Mouse (Mus musculus) neural tube, embryonic 15.5 days (tissue): ENCODE data around the gene Armc9. TPM values are rescaled to one million over a fixed set of nuclear protein-coding genes. Genes with fewer than 3 reads are reported as not detected.

Experiments
- ATAC-seq: fragments of 200-750 bp; cut with Nextera tagmentation; 2 replicates; pipeline ENCODE4 v1.8.0; 2017; ENCODE audit warnings: mild to moderate bottlenecking, moderate TSS enrichment, moderate library complexity; ENCODE audit not compliant: low FRiP score
- H3K27ac ChIP-seq: fragments of 300-500 bp; sonication (generic); replicated peaks from 2 replicates; pipeline ENCODE4 v1.5.1; 2015; ENCODE audit warnings: mild to moderate bottlenecking, inconsistent platforms
- H3K27me3 ChIP-seq: fragments of 300-500 bp; sonication (generic); replicated peaks from 2 replicates; pipeline ENCODE4 v1.6.1; 2015; ENCODE audit warnings: inconsistent platforms
- H3K36me3 ChIP-seq: fragments of 300-500 bp; sonication (generic); 2 replicates; pipeline ENCODE4 v1.6.1; 2015; ENCODE audit warnings: inconsistent platforms
- H3K4me1 ChIP-seq: fragments of 300-500 bp; sonication (generic); 2 replicates; pipeline ENCODE4 v1.6.1; 2015; ENCODE audit warnings: inconsistent platforms
- H3K4me2 ChIP-seq: fragments of 300-500 bp; sonication (generic); 2 replicates; pipeline ENCODE4 v1.6.1; 2015; ENCODE audit warnings: inconsistent platforms, mild to moderate bottlenecking, moderate library complexity
- H3K4me3 ChIP-seq: fragments of 300-500 bp; sonication (generic); replicated peaks from 2 replicates; pipeline ENCODE4 v1.5.1; 2015; ENCODE audit warnings: mild to moderate bottlenecking, inconsistent platforms
- H3K9ac ChIP-seq: fragments of 300-500 bp; sonication (generic); replicated peaks from 2 replicates; pipeline ENCODE4 v1.6.1; 2015; ENCODE audit warnings: mild to moderate bottlenecking, inconsistent platforms
- H3K9me3 ChIP-seq: fragments of 300-500 bp; sonication (generic); replicated peaks from 2 replicates; pipeline ENCODE4 v1.6.1; 2016; ENCODE audit warnings: inconsistent platforms
- WGBS: fragments of 180-500 bp; shearing (Covaris S2); methylation state at CpG from one replicate; pipeline ENCODE4 v1.1.7; 2015; ENCODE audit warnings: mixed read lengths; 5-methylcytosine and 5-hydroxymethylcytosine counted together
- polyA plus RNA-seq: library from polyadenylated mRNA; unstranded; fragments of >200 nt; fragmentation: Nextera tagmentation; extraction: Ambion mirVana; gene quantifications from 2 replicates; pipeline ENCODE4 v1.2.1, GENCODE M21; 2015

Gene Armc9
- polyA plus RNA-seq, 1 experiment from 2014 or later = 35.5 TPM

DNA sequence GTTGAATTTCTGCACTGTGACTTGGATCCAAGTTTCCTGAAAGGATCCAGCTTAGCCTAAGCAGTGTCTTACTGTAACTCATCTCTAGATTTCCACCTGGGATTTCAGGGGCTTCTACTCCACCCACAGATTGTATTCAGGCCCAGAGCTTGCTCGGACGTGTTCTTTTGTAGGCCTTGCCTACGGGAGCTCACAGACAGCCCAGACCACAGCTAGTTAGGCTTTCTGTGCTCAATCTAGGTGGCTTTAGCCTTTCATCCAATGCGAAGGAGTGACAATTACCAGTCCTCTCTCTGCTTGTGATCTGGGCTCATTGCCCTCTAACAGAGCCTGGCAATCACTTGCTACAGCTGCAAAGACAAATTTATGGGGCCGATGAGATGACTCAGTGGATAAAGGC, 8.3 kb upstream of the Armc9 start:
- no peak overlapping the region for H3K27ac ChIP-seq
- 75% methylated on average over 5 of the region's 5 CpGs for WGBS
- H3K27me3 ChIP-seq = no peaks in the 10 kb centered on the region
- H3K9ac ChIP-seq = no peak overlapping the region
- no peak for ATAC-seq
- H3K9me3 ChIP-seq = no peaks in the 10 kb centered on the region
- no peak overlapping the region for H3K4me3 ChIP-seq
- H3K36me3 ChIP-seq = peaks cover 11% of the 10 kb centered on the region; the same call in 1 of the 2 replicates
- no peaks in the 10 kb centered on the region for H3K4me1 ChIP-seq
- H3K4me2 ChIP-seq = no peak overlapping the region

DNA sequence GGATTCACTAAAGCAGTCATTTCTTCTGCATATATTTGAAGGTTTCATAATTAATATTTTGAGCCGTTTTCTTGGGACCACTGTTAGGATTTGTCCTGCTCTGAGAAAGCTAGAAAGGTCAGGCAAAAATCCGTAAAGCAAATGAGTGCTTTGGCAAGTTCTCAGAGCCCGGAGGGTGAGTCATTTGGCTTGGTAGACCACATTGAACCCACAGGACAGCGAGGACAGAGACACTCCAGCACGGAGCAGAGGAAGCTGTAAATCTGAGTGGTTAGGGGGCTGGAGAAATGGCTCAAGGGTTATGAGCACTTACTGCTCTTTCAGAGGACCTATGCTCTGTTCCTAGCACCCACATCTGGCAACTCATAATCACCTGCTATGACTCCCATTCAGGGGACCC, 7.0 kb upstream of the Armc9 start:
- Histone ChIP-seq H3K9me3 (no peaks in the 10 kb centered on the region), H3K9ac (no peak overlapping the region), H3K27me3 (no peaks in the 10 kb centered on the region), H3K36me3 (0 out of 2 replicates have a peak, but pooled peaks cover 5% of the 10 kb centered on the region), H3K4me1 (no peaks in the 10 kb centered on the region), H3K27ac (no peak overlapping the region), H3K4me2 (no peak overlapping the region), H3K4me3 (no peak overlapping the region)
- 82% methylated on average over 5 of the region's 5 CpGs for WGBS
- no peak for ATAC-seq

DNA sequence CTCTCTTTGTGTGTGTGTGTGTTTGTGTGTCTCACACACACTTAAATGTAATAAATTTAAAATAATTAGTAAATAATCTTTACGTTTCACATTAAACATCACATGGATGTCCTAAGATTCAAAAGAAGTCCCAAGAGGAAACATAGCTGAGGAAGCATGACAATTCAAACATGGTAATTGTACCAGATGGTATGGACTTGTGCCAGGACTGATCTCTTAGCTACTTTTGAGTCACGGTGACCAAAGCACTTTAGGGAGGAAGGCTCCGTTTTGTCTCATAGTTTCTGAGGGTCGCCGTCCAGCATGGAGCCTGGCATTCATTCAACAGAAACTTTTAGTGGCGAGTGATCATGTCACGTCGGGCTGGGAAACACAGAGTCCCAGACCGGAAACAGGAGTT, 6.4 kb upstream of the Armc9 start:
- H3K27ac ChIP-seq = no peak overlapping the region
- H3K4me1 ChIP-seq = no peaks in the 10 kb centered on the region

DNA sequence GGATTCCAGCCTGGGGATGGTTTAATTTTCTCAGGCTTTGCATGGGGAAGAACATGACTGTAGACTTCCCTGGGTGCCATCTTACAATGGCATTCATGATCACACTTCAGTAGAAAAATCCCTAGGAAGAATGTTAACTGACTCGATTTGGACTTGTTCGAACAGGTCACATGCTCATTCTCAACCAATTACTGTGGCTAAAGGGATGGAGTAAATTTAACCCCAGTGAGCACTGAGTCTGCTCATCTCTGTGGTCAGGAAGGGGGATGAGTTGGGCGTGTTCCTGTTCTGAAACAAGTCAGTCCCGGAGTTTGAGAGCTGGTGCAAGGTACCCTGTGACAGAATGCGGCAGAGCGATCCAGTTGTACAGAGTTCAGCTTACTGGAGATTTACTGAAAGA, 3.7 kb upstream of the Armc9 start:
- Histone ChIP-seq H3K36me3 (no peaks in the 10 kb centered on the region), H3K9me3 (no peaks in the 10 kb centered on the region), H3K4me3 (no peak overlapping the region), H3K4me1 (peaks cover 16% of the 10 kb centered on the region), H3K9ac (no peak overlapping the region), H3K27ac (no peak overlapping the region), H3K27me3 (no peaks in the 10 kb centered on the region), H3K4me2 (no peak overlapping the region)
- whole genome bisulfite sequencing = 83% methylated on average over 6 of the region's 6 CpGs
- no peak for ATAC-seq

More for the DNA sequence above, 6.4 kb upstream of the Armc9 start:
- no peak overlapping the region for H3K9ac ChIP-seq
- ATAC-seq = no peak
- no peak overlapping the region for H3K4me3 ChIP-seq
- no peaks in the 10 kb centered on the region for H3K9me3 ChIP-seq
- no peaks in the 10 kb centered on the region for H3K36me3 ChIP-seq
- H3K27me3 ChIP-seq = no peaks in the 10 kb centered on the region
- 76% methylated on average over 9 of the region's 9 CpGs for WGBS
- H3K4me2 ChIP-seq = no peak overlapping the region

DNA sequence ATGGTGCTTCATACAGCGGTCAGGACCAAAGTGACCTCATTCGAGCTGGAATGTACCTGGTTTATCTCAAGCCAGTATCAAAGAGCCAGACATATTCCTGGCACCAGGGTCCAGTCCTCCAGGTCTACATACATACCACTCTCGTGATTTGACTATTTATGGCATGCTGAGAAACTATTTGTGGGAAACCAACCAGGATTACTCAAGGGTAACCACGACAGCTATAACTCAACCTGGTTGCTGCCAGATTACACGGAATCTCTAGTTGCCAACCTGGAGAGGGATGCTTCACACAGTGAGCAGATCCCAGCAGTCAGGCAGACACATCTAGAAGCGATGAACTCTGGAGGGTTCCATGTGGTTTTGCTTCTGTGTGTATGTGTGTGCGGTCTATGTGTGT, 3.2 kb upstream of the Armc9 start:
- Histone ChIP-seq H3K27me3 (no peaks in the 10 kb centered on the region), H3K4me3 (no peak overlapping the region), H3K27ac (no peak overlapping the region), H3K9ac (no peak overlapping the region), H3K4me2 (no peak overlapping the region), H3K4me1 (peaks cover 20% of the 10 kb centered on the region), H3K9me3 (no peaks in the 10 kb centered on the region), H3K36me3 (no peaks in the 10 kb centered on the region)
- no peak for ATAC-seq
- WGBS = 90% methylated on average over 7 of the region's 7 CpGs

DNA sequence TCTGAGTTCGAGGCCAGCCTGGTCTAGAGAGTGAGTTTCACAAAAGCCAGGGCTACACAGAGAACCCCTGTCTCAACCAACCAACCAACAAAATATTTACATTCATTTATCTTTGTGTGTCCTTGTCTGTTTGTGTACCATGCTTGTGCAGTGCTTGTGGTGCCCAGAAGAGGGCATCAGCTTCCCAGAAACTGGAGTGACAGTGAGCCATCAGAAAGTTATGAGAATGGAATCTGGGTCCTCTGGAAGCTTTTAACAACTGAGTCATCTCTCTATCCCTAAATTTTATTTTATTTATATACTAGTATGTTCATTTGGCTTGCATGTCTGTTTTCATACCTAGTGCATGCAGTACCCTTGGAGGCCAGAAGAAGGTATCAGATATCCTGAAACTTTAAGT, 2.0 kb upstream of the Armc9 start:
- Histone ChIP-seq H3K9ac (no peak overlapping the region), H3K27me3 (no peaks in the 10 kb centered on the region), H3K4me3 (no peak overlapping the region), H3K9me3 (no peaks in the 10 kb centered on the region), H3K4me1 (peaks cover 22% of the 10 kb centered on the region), H3K27ac (no peak overlapping the region), H3K4me2 (no peak overlapping the region), H3K36me3 (peaks cover under 1% of the 10 kb centered on the region; the same call in 1 of the 2 replicates)
- ATAC-seq = no peak
- 89% methylated on average over 1 of the region's 1 CpGs for WGBS

DNA sequence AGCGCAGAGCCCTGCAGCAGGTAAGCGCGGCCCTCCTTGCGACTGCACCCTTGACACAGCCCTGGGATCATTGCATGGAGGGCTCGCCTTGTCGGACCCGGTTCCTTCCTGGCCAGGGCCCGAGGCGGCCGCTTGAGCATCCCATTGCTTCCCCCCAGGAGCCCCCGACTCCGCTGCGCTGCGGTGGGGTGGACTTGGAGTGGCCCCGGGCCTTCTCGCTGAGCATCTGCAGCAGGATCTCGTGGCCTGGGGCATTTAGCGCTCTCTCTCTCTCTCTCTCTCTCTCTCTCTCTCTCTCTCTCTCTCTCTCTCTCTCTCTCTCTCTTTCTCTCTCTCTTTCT, 214 bp downstream of the Armc9 start:
- no peak; the same call in 1 of the 2 replicates for ATAC-seq
- peak overlapping the region; percentile 85 for H3K9ac ChIP-seq

DNA sequence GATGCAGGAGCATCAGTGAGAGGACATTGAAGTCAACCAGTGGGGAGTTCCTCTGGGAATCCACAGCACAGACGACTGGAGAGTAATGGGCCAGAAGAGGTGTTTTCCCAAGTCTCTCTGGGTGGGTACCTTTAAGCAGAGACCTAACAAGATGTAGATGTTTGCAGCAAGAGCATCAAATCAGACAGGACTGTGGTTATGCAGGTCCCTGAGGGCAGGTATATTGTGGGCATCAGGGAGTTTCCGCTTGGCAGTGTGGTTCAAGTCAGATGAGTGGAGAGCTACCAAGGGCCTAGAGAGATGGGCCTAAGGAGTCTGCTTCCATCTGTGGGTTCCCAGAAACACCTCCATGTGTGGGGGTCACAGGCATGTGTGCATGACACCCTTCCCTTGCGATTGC, 1.5 kb downstream of the Armc9 start:
- H3K27me3 ChIP-seq = no peaks in the 10 kb centered on the region
- ATAC-seq = no peak
- no peak overlapping the region for H3K4me3 ChIP-seq
- H3K9me3 ChIP-seq = no peaks in the 10 kb centered on the region
- peaks cover 20% of the 10 kb centered on the region for H3K36me3 ChIP-seq
- peaks cover 22% of the 10 kb centered on the region for H3K4me1 ChIP-seq
- no peak overlapping the region for H3K27ac ChIP-seq
- WGBS = 83% methylated on average over 3 of the region's 3 CpGs
- peak overlapping the region; percentile 85; the same call in 1 of the 2 replicates for H3K9ac ChIP-seq
- H3K4me2 ChIP-seq = no peak overlapping the region; the same call in 1 of the 2 replicates

More for the DNA sequence above, 214 bp downstream of the Armc9 start:
- no peaks in the 10 kb centered on the region for H3K27me3 ChIP-seq
- H3K4me3 ChIP-seq = peak overlapping the region; percentile 94
- peak overlapping the region; percentile 69 for H3K27ac ChIP-seq
- H3K9me3 ChIP-seq = no peaks in the 10 kb centered on the region
- H3K4me2 ChIP-seq = peak overlapping the region; percentile 80
- H3K36me3 ChIP-seq = peaks cover 8% of the 10 kb centered on the region
- 0% methylated on average over 17 of the region's 18 CpGs for WGBS
- peaks cover 22% of the 10 kb centered on the region for H3K4me1 ChIP-seq

DNA sequence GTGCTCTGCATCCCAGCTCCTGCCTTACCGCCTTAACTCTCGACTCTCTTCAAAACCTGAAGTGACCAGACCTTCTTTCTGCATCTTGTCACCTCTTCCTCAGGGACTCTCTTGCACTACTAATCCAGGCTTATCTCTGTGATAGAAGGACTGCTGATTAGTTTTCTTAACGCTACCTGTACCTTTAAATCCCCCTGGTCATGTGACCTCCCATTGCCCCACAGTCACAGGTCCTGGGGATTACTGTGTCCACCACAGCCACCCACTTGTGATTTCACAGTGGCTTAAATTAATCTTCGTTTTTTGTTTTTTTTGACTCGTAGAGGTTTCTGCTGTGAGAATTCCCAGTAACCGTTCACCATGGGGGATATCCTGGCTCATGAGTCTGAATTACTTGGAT, 2.0 kb downstream of the Armc9 start:
- Histone ChIP-seq H3K4me1 (peaks cover 22% of the 10 kb centered on the region), H3K4me2 (no peak overlapping the region), H3K27ac (no peak overlapping the region), H3K4me3 (no peak overlapping the region), H3K9ac (no peak overlapping the region), H3K9me3 (no peaks in the 10 kb centered on the region), H3K27me3 (no peaks in the 10 kb centered on the region), H3K36me3 (peaks cover 25% of the 10 kb centered on the region)
- ATAC-seq = no peak
- WGBS = 95% methylated on average over 6 of the region's 6 CpGs

DNA sequence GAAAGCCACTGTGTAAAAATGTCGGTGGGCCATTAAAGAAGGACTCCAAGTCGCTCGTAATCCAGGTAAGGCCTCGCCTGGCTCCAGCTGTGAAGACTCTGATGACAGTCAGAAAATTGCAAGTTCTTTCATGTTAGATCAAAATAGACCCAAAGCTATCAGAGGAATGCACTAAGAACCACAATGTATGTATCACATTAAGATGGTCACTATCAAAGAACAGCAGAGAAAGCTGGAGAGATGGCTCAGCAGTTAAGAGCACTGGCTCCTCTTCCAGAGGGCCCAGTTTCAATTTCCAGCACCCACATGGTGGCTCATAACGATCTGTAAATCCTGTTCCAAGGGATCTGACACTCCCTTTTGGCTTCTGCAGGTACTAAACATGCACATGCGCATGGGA, 5.5 kb downstream of the Armc9 start:
- H3K4me3 ChIP-seq = no peak overlapping the region
- H3K36me3 ChIP-seq = peaks cover 54% of the 10 kb centered on the region
- no peaks in the 10 kb centered on the region for H3K9me3 ChIP-seq
- no peak overlapping the region for H3K9ac ChIP-seq
- H3K4me1 ChIP-seq = peaks cover 15% of the 10 kb centered on the region
- ATAC-seq = no peak
- no peak overlapping the region for H3K27ac ChIP-seq
- H3K4me2 ChIP-seq = no peak overlapping the region
- H3K27me3 ChIP-seq = no peaks in the 10 kb centered on the region
- 97% methylated on average over 6 of the region's 6 CpGs for whole genome bisulfite sequencing

DNA sequence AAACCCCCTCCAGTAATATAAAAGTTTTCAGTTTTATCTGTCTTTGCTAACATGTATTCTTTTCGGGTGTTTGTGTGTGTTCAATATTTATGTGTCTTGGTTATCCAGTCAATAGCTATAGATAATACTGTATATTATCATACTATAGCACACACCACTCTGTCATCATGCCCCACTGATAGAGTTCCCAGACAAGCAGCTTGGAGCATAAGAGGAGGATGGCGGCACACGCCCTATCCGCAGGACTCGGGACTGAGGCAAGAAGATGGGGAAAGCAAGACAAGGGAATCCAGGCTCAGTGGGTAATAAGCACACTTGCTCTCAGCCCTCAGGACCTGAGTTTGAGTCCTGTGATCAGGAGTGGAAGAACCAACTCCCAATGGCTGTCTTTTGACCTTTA, 5.9 kb downstream of the Armc9 start:
- H3K4me1 ChIP-seq = peaks cover 10% of the 10 kb centered on the region
- no peak overlapping the region for H3K4me2 ChIP-seq
- H3K36me3 ChIP-seq = peaks cover 58% of the 10 kb centered on the region
- no peak overlapping the region for H3K9ac ChIP-seq
- ATAC-seq = no peak
- WGBS = 98% methylated on average over 5 of the region's 5 CpGs
- no peak overlapping the region for H3K27ac ChIP-seq
- H3K27me3 ChIP-seq = no peaks in the 10 kb centered on the region
- H3K9me3 ChIP-seq = no peaks in the 10 kb centered on the region
- no peak overlapping the region for H3K4me3 ChIP-seq

DNA sequence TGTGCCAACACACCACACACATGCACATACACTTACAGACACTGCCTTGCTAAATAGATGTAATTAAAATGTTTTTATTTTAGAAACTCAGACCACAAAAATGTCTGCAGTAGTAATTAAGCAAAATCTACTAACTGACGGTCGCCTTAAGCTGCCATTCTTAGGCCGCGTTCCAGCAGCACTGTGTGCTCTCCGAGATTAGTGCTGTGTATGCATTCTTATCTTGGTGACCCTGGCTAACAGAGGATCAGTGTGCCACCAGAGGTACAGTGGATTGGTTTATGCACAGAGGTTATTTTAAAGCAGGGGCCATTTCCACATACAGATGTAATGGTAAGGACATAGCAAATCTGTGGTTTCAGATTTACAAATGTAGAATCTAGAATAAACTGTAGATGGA, 6.5 kb downstream of the Armc9 start:
- H3K27me3 ChIP-seq = no peaks in the 10 kb centered on the region
- ATAC-seq = no peak
- H3K4me3 ChIP-seq = no peak overlapping the region
- H3K9ac ChIP-seq = no peak overlapping the region
- WGBS = 98% methylated on average over 5 of the region's 5 CpGs
- no peak overlapping the region for H3K27ac ChIP-seq
- no peaks in the 10 kb centered on the region for H3K9me3 ChIP-seq
- H3K36me3 ChIP-seq = peaks cover 63% of the 10 kb centered on the region
- no peak overlapping the region for H3K4me2 ChIP-seq
- peaks cover 5% of the 10 kb centered on the region for H3K4me1 ChIP-seq

DNA sequence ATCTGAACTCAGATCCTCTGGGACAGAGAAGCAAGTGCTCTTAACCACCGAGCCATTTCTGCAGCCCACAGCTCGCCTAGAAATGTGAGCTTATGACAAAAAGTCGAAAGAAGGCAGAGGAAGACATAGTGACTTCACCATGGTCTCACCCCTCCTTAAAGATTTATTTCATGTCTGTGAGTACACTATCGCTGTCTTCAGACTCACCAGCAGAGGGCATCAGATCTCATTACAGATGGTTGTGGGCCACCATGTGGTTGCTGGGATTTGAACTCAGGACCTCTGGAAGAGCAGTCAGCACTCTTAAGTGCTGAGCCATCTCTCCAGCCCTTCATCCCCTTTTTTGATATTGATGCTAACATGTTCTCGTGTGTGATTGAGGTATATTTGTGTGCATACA, 20.0 kb downstream of the Armc9 start:
- no peak for ATAC-seq
- H3K4me2 ChIP-seq = no peak overlapping the region
- H3K9me3 ChIP-seq = no peaks in the 10 kb centered on the region
- 96% methylated on average over 5 of the region's 5 CpGs for WGBS
- peaks cover 58% of the 10 kb centered on the region for H3K36me3 ChIP-seq
- no peak overlapping the region for H3K27ac ChIP-seq
- H3K4me3 ChIP-seq = no peak overlapping the region
- no peaks in the 10 kb centered on the region for H3K4me1 ChIP-seq
- H3K9ac ChIP-seq = no peak overlapping the region
- H3K27me3 ChIP-seq = no peaks in the 10 kb centered on the region
